Mouse (Mus musculus) olfactory bulb, adult 2 months (tissue): Measurements from ENCODE around the gene Olfr1062. TPM values are rescaled to one million over a fixed set of nuclear protein-coding genes. Genes with fewer than 3 reads are reported as not detected.
A peak's percentile ranks its signal among the peaks of the same experiment; 100 is the strongest.
"Not testable (repeated sequence)": the region's sequence is repeated elsewhere in the genome, so short reads cannot be mapped to it uniquely, and the experiment has no call there.

Experiments used
- H3K27ac ChIP-seq: fragments of 200-500 bp; 2 replicates; pipeline ENCODE4 v1.5.1; 2012; ENCODE audit warnings: low read depth, low read length; ENCODE audit not compliant: insufficient read depth
- H3K4me1 ChIP-seq: fragments of 200-500 bp; 2 replicates; pipeline ENCODE4 v1.6.1; 2012; ENCODE audit warnings: low read length; ENCODE audit not compliant: control insufficient read depth, insufficient read depth
- H3K4me3 ChIP-seq: fragments of 200-500 bp; 2 replicates; pipeline ENCODE4 v1.5.1; 2012; ENCODE audit warnings: mild to moderate bottlenecking, low read depth, low read length, moderate library complexity; ENCODE audit not compliant: insufficient read depth
- CTCF ChIP-seq: fragments of 200-500 bp; IDR thresholded peaks from 2 replicates; pipeline ENCODE4 v1.5.1; 2012; ENCODE audit warnings: low read depth, mild to moderate bottlenecking, low read length, moderate library complexity; ENCODE audit not compliant: insufficient read depth
- POLR2A ChIP-seq: fragments of 200-500 bp; IDR thresholded peaks from 2 replicates; pipeline ENCODE4 v1.6.1; 2012; ENCODE audit warnings: mild to moderate bottlenecking, low read depth, low read length, moderate library complexity; ENCODE audit not compliant: insufficient read depth
- WGBS: fragments of 180-500 bp; shearing (Covaris S2); methylation state at CpG from one replicate; pipeline ENCODE4 v1.1.7; 2018; 5-methylcytosine and 5-hydroxymethylcytosine counted together
- polyA plus RNA-seq: library from polyadenylated mRNA; stranded (reverse); fragments of >200 nt; gene quantifications from 2 replicates; pipeline ENCODE4 v1.2.4, GENCODE M21; 2012; ENCODE audit warnings: low replicate concordance; ENCODE audit not compliant: missing spikeins, insufficient read depth, insufficient read length

The Olfr1062 gene
- polyA plus RNA-seq, result not detected in 2 replicates

DNA sequence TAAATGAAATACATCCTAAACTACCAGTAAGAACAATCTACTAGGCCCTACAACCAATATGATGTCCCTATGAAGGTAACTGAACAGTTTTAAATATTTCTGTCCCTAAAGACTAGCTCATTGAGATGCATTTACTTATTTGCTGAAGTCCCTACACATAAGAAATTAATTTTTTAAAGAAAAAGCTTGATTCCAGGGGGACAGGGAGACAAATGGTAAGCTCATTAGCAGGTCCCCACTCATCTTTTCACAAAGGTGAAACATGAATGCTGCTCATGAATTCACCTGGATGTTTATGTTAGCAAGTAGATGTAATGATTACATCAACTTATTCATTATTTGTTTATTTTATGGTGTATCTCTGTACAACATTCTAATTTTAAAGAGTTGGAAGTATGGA lies at the start of gene Olfr1062:
Gene Olfr1062, minus strand, starts transcription at position 101 of the 400 bp plus-strand sequence.
- H3K4me3 ChIP-seq, H3K4me1 ChIP-seq, H3K27ac ChIP-seq: not testable (repeated sequence)

DNA sequence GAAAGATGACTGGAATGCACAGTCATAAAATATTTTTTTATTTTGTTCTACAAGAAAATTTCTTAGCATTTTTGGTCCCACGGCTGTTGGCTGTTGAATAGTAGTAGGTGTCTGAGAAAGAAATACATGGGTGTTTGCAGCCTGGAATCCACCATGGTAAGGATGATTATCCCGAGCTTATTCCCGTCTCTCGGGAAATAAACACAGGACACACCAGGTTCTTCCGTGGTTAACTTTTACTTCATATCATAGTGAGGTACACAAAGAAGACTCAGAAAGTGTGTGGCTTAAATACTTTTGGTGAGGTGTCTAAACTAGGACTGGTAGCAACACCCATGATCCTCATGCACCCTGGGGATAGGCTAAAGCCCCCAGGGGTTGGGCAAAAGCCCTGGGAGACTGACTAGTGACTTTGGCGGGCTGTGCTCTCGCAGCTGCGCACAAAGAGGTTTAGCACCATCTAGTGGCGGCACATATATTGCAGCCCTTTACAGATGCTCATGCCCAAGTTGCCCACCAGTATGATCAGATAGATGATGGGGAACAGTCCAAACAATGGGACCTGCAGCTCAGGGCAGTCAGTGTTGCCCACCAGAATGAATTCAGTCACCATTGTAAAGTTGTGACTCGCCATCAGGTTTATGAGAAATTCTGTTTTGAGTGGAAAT lies 38.0 kb upstream of the Olfr1062 start:
- Histone ChIP-seq H3K4me1 (no peaks in the 10 kb centered on the region), H3K4me3 (no peak overlapping the region), H3K27ac (no peak overlapping the region)
- peak; percentile 38; the same call in 1 of the 2 replicates for TF ChIP-seq CTCF
- no peak for TF ChIP-seq POLR2A
- 29% methylated on average over 10 of the region's 10 CpGs for WGBS

DNA sequence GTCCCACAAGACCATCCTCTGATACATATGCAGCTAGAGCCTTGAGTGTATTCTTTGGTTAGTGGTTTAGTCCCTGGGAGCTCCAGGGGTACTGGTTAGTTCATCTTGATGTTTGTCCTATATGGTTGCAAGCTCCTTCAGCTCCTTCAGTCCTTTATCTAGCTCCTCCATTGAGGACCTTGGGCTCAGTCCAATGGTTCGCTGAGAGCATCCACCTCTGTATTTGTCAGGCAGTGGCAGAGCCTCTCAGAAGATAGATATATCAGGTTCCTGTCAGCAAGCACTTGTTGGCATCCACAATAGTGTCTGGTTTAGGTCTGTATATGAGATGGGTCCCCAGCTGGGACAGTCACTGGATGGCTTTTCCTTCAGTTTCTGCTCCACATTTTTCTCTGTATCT lies 33.9 kb upstream of the Olfr1062 start:
- no peak overlapping the region for H3K27ac ChIP-seq
- no peak for TF ChIP-seq CTCF
- no peak for TF ChIP-seq POLR2A
- H3K4me3 ChIP-seq, result no peak overlapping the region
- no peaks in the 10 kb centered on the region for H3K4me1 ChIP-seq
- WGBS, result 67% methylated on average over 1 of the region's 1 CpGs

DNA sequence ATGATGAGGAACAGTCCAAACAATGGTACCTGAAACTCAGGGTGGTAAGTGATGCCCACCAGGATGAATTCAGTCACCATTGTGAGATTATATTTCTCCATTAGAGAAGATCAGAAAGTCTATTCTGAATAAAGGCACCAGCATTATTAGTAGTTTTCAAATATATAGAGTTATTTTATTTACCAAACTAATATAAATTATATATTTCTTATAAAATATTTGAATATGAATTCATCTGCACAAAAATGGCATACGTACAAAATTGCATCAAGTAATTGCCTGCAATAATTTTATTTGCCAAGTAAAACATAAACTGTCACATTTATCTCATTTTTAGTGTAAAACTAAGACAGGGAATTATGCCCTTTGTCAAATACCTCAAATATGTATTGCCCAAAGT lies 29.6 kb upstream of the Olfr1062 start, which contains the start of gene Olfr1066:
Gene Olfr1066, minus strand, starts transcription at position 101 of the 400 bp plus-strand sequence.
- no peak within 1 kb of the TSS for H3K27ac ChIP-seq
- WGBS, result 89% methylated on average over 1 of the region's 1 CpGs
- H3K4me1 ChIP-seq, result no peaks in the 10 kb centered on the region
- TF ChIP-seq POLR2A, result no peak
- no peak for TF ChIP-seq CTCF
- H3K4me3 ChIP-seq, result no peak within 1 kb of the TSS

DNA sequence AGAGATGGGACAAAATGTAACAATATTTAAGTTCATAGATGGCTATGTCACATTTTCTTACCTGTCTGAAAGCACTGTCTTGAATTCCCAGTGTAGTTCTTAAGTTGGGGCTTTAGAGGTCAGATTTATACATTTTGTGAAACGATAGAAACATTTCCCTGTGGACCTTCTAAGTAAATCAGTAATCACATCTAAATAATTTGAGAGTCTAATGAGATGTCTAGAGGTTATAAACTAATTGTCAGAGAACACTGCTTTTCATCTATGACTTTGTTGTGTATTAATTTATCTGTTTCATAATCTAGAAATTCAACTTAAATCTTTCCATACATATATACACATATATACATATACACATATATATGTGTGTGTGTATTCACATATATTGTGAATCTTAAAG lies 23.9 kb upstream of the Olfr1062 start, which contains the start of gene Olfr1065:
Gene Olfr1065, minus strand, starts transcription at position 101 of the 400 bp plus-strand sequence.
- not testable (repeated sequence) for H3K4me1 ChIP-seq, H3K4me3 ChIP-seq, H3K27ac ChIP-seq
- WGBS, result 60% methylated on average over 1 of the region's 1 CpGs

DNA sequence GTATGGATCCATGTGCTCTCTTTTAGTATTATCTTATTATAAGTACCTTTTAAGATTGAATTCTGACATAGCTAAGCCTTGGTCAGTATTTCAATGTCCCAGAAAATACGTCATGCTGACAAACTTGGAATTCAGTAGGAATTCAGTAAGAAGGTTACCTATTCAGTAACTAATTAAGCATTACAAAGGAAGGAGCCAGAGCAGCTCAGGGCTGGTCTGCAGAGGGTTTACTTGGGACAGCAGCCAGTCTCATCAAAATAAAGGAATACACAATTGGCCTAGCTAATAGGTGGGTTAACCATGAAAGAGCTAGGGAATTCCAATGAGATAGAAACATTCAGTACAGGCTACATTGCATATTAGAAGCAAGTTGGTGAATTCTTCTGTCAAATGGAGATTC lies 15.6 kb upstream of the Olfr1062 start:
- not testable (repeated sequence) for H3K27ac ChIP-seq, H3K4me3 ChIP-seq, H3K4me1 ChIP-seq
- WGBS, result 36% methylated on average over 1 of the region's 1 CpGs

DNA sequence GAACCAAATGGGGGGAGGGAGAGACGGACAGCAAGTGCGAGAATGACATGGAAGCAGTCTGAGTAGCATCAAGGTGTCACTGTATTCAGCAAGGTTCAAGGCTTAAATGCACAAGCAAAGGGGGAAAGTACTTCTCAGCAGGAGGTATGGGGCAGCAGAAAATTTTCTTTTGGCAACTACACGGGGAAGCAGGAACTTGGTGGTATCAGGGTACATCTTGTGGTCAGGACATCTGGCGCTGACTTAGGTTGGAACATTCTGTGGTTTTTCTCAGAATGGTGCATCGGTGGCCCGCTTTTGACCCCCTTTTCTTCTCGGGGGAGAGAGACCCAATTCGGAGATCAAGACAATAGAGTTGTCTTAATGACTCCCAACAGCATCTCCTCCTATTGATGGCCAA lies 2.0 kb upstream of the Olfr1062 start:
- not testable (repeated sequence) for H3K4me1 ChIP-seq, H3K27ac ChIP-seq, H3K4me3 ChIP-seq
- 88% methylated on average over 8 of the region's 8 CpGs for WGBS

DNA sequence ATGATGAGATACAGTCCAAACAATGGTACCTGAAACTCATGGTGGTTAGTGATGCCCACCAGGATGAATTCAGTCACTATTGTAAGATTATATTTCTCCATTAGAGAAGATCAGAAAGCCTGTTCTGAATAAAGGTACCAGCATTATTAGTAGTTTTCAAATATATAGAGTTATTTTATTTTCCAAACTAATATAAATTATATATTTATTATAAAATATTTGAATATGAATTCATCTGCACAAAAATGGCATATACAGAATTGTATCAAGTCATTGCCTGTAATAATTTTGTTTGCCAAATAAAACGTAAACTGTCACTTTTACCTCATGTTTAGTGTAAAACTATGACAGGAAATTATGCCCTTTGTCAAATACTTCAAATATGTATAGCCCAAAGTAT lies 12.6 kb downstream of the Olfr1062 start, which contains the start of gene Olfr1061:
Gene Olfr1061, minus strand, starts transcription at position 101 of the 400 bp plus-strand sequence.
- no peak within 1 kb of the TSS for H3K4me3 ChIP-seq
- 78% methylated on average over 1 of the region's 1 CpGs for WGBS
- TF ChIP-seq POLR2A (no peak), CTCF (no peak)
- H3K27ac ChIP-seq, result no peak within 1 kb of the TSS
- no peaks in the 10 kb centered on the region for H3K4me1 ChIP-seq

DNA sequence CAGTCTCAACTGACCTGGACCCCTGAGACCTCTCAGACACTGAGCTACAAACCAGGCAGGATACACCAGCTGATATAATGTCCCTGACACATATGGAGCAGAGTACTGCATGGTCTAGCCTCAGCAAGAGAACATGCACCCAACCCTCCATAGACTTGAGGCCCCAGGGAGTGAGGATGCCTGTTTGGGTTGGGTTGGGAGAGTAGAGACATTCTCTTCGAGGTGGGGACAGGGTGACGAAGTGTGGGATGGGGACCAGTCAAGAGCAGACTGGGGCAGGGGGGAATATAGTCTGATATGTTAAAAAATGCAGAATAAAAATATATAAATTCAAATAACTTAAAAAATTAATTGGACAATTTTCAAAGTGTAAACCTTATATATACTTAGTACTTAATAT lies 31.4 kb downstream of the Olfr1062 start:
- H3K4me1 ChIP-seq, result no peaks in the 10 kb centered on the region
- no peak for TF ChIP-seq CTCF
- TF ChIP-seq POLR2A, result no peak
- H3K27ac ChIP-seq, result no peak overlapping the region
- WGBS, result 90% methylated on average over 2 of the region's 2 CpGs
- H3K4me3 ChIP-seq, result no peak overlapping the region

DNA sequence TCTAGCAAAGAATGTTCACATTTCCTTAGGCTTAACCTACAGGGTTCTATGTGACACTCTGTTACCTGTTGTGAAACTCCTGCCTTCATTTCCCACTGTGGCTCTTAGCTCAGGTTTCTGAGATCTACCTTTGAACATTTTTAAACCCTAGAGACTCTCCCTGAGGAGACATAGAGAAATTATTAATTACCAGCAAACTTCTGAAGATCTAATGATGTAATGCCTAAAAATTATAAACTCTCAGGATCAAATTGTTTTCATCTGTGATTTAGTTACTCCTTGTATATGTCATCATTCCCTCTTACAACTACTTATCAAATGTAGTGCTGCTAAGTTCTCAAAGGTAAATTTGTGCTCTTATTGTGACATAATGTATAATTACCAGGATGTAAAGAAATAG lies 38.1 kb downstream of the Olfr1062 start, which contains the start of gene Olfr1058:
Gene Olfr1058, minus strand, starts transcription at position 101 of the 400 bp plus-strand sequence.
- H3K4me1 ChIP-seq, H3K27ac ChIP-seq, H3K4me3 ChIP-seq: not testable (repeated sequence)
